Mouse (Mus musculus): ENCODE results near the gene Slc7a7. TPM values are rescaled to one million over a fixed set of nuclear protein-coding genes. Genes with fewer than 3 reads are reported as not detected.
A peak's percentile ranks its signal among the peaks of the same experiment; 100 is the strongest.

Slc7a7 gene
- polyA plus RNA-seq, 1 experiment from 2014 or later: 3.9 TPM

GRCm38 (mm10) chr14:54427696-54428095 lies 10.1 kb upstream of the Slc7a7 start:
- ATAC-seq: no peak
- H3K4me3 ChIP-seq (replicated peaks; ENCODE audit: low read length): peak overlapping the region; percentile 80
- no peak overlapping the region for H3K9ac ChIP-seq (replicated peaks; ENCODE audit: low read depth, low read length)
- H3K27ac ChIP-seq (ENCODE audit: low read length): no peak overlapping the region
- peaks cover 38% of the 10 kb centered on the region for H3K4me1 ChIP-seq (replicated peaks; ENCODE audit: control insufficient read depth, insufficient read depth, low read length)
- peak overlapping the region; percentile 79 for H3K4me2 ChIP-seq (ENCODE audit: low read length)
- H3K9me3 ChIP-seq (ENCODE audit: control insufficient read depth, low read length): no peaks in the 10 kb centered on the region
- WGBS: 87% methylated on average over 7 of the region's 7 CpGs
- no peaks in the 10 kb centered on the region for H3K36me3 ChIP-seq (ENCODE audit: control insufficient read depth, insufficient read depth)
- no peaks in the 10 kb centered on the region for H3K27me3 ChIP-seq (replicated peaks; ENCODE audit: control insufficient read depth, insufficient read depth, low read length)

DNA sequence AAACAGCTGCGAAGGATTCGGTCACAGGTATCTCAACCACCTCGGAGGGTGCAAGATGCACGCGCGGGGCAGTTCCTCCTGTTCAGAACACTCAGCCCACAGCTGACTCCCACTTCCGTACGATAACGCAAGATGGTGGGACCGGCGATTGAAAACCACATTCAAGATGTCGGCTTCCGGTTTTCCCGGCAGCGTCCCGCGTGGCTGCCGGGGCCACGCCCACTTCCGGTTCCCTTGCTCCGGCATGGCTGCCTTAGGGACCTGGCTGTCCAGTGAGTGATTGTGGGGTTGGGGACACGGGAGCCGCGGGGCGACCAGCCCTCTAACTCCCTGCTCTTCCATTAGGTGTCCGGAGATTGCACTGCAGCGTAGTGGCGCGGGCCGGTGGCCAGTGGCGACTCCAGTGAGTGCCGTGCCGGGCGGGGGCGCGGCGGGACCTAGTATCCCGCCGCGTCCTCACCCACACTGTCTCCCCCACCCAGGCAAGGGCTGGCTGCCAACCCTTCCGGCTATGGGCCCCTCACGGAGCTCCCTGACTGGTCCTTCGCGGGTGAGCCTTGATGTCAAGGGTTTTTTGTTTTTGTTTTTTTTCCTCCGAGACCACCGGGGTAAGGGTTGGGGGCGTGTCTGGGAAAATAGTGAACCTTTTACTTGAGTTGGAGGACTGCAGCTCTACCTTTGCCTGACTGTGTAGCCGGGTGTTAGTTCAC lies 9.3 kb upstream of the Slc7a7 start, which contains the start of gene Mrpl52:
Mrpl52 (plus strand) TSS at position 221 of the 710 bp plus-strand sequence.
- WGBS: under 1% methylated on average over 48 of the region's 48 CpGs
- Histone ChIP-seq H3K27me3 (replicated peaks; ENCODE audit: control insufficient read depth, insufficient read depth, low read length) (no peaks in the 10 kb centered on the region), H3K9ac (replicated peaks; ENCODE audit: low read depth, low read length) (peak within 1 kb of the TSS; percentile 87), H3K9me3 (ENCODE audit: control insufficient read depth, low read length) (no peaks in the 10 kb centered on the region), H3K4me1 (replicated peaks; ENCODE audit: control insufficient read depth, insufficient read depth, low read length) (peaks cover 34% of the 10 kb centered on the region), H3K27ac (ENCODE audit: low read length) (peak within 1 kb of the TSS; percentile 90), H3K4me3 (replicated peaks; ENCODE audit: low read length) (peak within 1 kb of the TSS; percentile 80), H3K4me2 (ENCODE audit: low read length) (peak within 1 kb of the TSS; percentile 79), H3K36me3 (ENCODE audit: control insufficient read depth, insufficient read depth) (no peaks in the 10 kb centered on the region)
- ATAC-seq: peak; percentile 79

DNA sequence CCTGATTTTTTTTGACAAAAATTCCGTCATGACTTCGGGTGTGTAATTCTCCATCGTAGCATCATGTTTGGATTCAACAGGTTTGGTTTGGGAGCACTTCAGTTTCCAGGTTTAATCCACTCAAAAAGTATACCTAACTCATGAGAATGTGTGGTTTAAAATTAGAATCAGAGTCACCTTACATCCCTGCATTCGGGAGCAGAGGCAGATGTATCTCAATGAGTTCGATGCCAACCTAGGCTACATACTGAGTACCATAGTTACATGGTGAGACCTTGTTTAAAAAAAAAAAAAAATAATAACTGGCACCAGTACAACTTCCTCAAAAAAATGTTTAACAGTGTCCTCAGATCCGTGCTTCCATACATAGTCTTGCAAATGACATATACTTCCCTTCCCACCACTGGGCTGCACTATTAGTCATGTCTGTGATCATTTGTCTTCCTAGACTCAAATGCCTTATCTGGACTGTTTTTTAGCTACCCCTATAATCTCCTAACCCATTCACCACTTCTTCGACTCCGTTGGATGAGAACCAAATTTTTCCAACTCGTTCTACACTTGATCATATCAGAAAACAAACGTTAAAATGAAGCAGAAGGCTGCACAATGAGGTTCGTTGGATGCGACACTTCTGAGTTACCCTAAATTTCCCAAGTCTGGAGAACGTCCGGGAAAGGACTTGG lies 8.6 kb upstream of the Slc7a7 start:
- WGBS: 32% methylated on average over 14 of the region's 14 CpGs
- H3K4me1 ChIP-seq (replicated peaks; ENCODE audit: control insufficient read depth, insufficient read depth, low read length): peaks cover 32% of the 10 kb centered on the region
- H3K4me3 ChIP-seq (replicated peaks; ENCODE audit: low read length): peak overlapping the region; percentile 80
- peak overlapping the region; percentile 87 for H3K9ac ChIP-seq (replicated peaks; ENCODE audit: low read depth, low read length)
- peak; percentile 47 for ATAC-seq
- H3K36me3 ChIP-seq (ENCODE audit: control insufficient read depth, insufficient read depth): no peaks in the 10 kb centered on the region
- H3K27ac ChIP-seq (ENCODE audit: low read length): peak overlapping the region; percentile 90
- H3K4me2 ChIP-seq (ENCODE audit: low read length): peak overlapping the region; percentile 63
- H3K9me3 ChIP-seq (ENCODE audit: control insufficient read depth, low read length): no peaks in the 10 kb centered on the region
- no peaks in the 10 kb centered on the region for H3K27me3 ChIP-seq (replicated peaks; ENCODE audit: control insufficient read depth, insufficient read depth, low read length)

DNA sequence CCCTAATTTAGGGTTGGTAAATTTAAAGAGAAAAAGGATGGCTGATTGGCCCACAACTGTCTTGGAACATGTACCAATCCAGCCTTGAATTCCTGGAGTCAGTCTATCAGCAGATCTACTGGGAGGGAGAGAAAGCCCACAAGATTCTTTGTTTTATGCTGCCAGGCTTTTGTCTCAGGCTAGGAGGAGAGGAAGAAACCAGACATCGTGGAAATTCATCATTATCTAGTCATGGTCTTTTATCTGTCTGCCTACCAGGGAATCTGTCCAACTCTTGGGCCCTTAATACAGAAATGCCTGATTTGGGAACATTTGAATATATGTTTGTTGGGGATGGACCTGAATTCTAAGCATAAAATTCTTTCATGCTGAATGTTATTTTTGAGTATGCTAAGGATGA lies 8.0 kb upstream of the Slc7a7 start:
- Histone ChIP-seq H3K27ac (ENCODE audit: low read length) (no peak overlapping the region; the same call in 1 of the 2 replicates), H3K27me3 (replicated peaks; ENCODE audit: control insufficient read depth, insufficient read depth, low read length) (no peaks in the 10 kb centered on the region), H3K4me3 (replicated peaks; ENCODE audit: low read length) (no peak overlapping the region), H3K4me2 (ENCODE audit: low read length) (peak overlapping the region; percentile 63), H3K36me3 (ENCODE audit: control insufficient read depth, insufficient read depth) (no peaks in the 10 kb centered on the region), H3K9ac (replicated peaks; ENCODE audit: low read depth, low read length) (no peak overlapping the region), H3K9me3 (ENCODE audit: control insufficient read depth, low read length) (no peaks in the 10 kb centered on the region), H3K4me1 (replicated peaks; ENCODE audit: control insufficient read depth, insufficient read depth, low read length) (peaks cover 26% of the 10 kb centered on the region)
- ATAC-seq: no peak
- 90% methylated on average over 1 of the region's 1 CpGs for WGBS

DNA sequence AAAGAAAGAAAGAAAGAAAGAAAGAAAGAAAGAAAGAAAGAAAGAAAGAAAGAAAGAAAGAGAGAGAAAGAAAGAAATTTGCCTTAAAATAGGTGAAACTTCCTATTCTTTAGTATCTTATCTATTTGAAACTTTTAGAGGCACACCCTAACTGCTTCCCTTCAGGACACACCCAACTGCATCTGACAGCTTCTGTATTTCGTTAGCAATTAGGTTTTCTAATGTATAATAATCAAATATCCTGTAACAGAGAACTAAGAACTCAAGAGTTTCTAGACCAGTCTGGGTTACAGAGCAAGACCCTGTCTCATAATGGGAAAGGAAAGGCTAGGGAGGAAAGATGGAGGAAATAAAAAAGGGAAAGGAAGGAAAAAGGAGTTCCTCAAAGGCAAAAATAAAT lies 7.1 kb upstream of the Slc7a7 start:
- ATAC-seq: no peak
- no peaks in the 10 kb centered on the region for H3K9me3 ChIP-seq (ENCODE audit: control insufficient read depth, low read length)
- peaks cover 18% of the 10 kb centered on the region for H3K4me1 ChIP-seq (replicated peaks; ENCODE audit: control insufficient read depth, insufficient read depth, low read length)
- 82% methylated on average over 1 of the region's 1 CpGs for WGBS
- no peak overlapping the region for H3K27ac ChIP-seq (ENCODE audit: low read length)
- H3K9ac ChIP-seq (replicated peaks; ENCODE audit: low read depth, low read length): no peak overlapping the region
- H3K36me3 ChIP-seq (ENCODE audit: control insufficient read depth, insufficient read depth): no peaks in the 10 kb centered on the region
- H3K4me2 ChIP-seq (ENCODE audit: low read length): no peak overlapping the region
- no peak overlapping the region for H3K4me3 ChIP-seq (replicated peaks; ENCODE audit: low read length)
- H3K27me3 ChIP-seq (replicated peaks; ENCODE audit: control insufficient read depth, insufficient read depth, low read length): no peaks in the 10 kb centered on the region

DNA sequence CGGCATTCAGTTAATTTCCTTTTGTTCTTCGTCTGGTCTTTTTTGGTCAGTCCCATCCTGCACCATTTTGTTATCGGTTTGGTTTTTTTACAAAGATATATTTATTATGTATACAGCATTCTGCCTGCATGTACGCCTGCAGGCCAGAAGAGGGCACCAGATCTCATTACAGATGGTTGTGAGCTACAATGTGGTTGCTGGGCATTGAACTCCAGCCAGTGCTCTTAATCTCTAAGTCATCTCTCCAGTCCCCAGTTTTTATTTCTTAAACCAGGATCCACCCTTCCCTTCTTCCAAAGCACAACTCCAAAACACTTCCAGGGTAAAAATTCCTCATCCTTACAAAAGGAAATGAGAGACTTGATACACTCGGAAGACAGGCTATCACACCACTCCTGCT lies 5.8 kb upstream of the Slc7a7 start:
- Histone ChIP-seq H3K9me3 (ENCODE audit: control insufficient read depth, low read length) (no peaks in the 10 kb centered on the region), H3K27ac (ENCODE audit: low read length) (no peak overlapping the region), H3K4me1 (replicated peaks; ENCODE audit: control insufficient read depth, insufficient read depth, low read length) (peaks cover 13% of the 10 kb centered on the region), H3K4me2 (ENCODE audit: low read length) (no peak overlapping the region), H3K4me3 (replicated peaks; ENCODE audit: low read length) (no peak overlapping the region), H3K27me3 (replicated peaks; ENCODE audit: control insufficient read depth, insufficient read depth, low read length) (no peaks in the 10 kb centered on the region), H3K9ac (replicated peaks; ENCODE audit: low read depth, low read length) (no peak overlapping the region), H3K36me3 (ENCODE audit: control insufficient read depth, insufficient read depth) (no peaks in the 10 kb centered on the region)
- no peak for ATAC-seq
- 60% methylated on average over 5 of the region's 5 CpGs for WGBS

DNA sequence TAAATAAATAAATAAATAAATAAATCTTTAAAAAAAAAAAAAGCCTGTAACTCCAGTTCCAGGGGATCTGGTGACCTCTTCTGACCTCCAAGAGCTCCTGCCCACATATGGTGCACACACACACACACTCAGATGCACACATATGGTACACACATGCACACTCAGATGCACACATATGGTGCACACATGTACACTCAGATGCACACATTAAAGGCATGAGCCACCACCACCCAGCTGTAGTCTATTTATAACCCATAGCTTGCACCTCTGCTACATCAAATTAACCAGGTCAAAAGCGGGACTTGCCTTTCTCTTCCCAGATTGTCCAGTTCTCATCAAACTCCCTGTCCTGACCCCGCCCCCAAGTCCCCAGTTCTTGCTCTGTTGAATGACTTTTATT lies 3.4 kb upstream of the Slc7a7 start:
- WGBS: 92% methylated on average over 2 of the region's 2 CpGs
- no peak for ATAC-seq
- Histone ChIP-seq H3K4me2 (ENCODE audit: low read length) (no peak overlapping the region), H3K9ac (replicated peaks; ENCODE audit: low read depth, low read length) (no peak overlapping the region), H3K4me3 (replicated peaks; ENCODE audit: low read length) (no peak overlapping the region), H3K27me3 (replicated peaks; ENCODE audit: control insufficient read depth, insufficient read depth, low read length) (0 out of 2 replicates have a peak, but pooled peaks cover 5% of the 10 kb centered on the region), H3K9me3 (ENCODE audit: control insufficient read depth, low read length) (no peaks in the 10 kb centered on the region), H3K4me1 (replicated peaks; ENCODE audit: control insufficient read depth, insufficient read depth, low read length) (peaks cover 4% of the 10 kb centered on the region), H3K36me3 (ENCODE audit: control insufficient read depth, insufficient read depth) (no peaks in the 10 kb centered on the region), H3K27ac (ENCODE audit: low read length) (no peak overlapping the region)

DNA sequence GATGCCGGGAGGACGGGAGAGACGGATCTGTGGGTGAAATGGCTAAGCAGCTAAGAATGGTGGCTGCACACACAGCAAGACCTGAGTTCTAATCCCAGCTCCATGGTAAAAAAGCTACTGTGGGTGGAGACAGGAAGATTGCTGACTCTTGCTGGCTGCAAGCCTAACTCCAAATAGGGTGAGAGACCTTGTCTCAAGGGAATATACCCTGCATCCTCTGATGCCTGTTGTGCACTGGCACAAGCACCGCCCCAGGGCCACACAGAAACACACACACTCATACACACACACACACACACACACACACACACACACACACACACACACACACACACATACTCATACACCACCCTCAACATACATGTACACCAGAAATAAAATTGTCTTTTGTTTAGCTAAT lies 750 bp downstream of the Slc7a7 start:
- no peaks in the 10 kb centered on the region for H3K9me3 ChIP-seq (ENCODE audit: control insufficient read depth, low read length)
- H3K9ac ChIP-seq (replicated peaks; ENCODE audit: low read depth, low read length): no peak overlapping the region
- ATAC-seq: no peak
- H3K27me3 ChIP-seq (replicated peaks; ENCODE audit: control insufficient read depth, insufficient read depth, low read length): 0 out of 2 replicates have a peak, but pooled peaks cover 5% of the 10 kb centered on the region
- WGBS: 57% methylated on average over 4 of the region's 4 CpGs
- no peaks in the 10 kb centered on the region for H3K36me3 ChIP-seq (ENCODE audit: control insufficient read depth, insufficient read depth)
- no peak overlapping the region for H3K4me3 ChIP-seq (replicated peaks; ENCODE audit: low read length)
- H3K4me2 ChIP-seq (ENCODE audit: low read length): no peak overlapping the region
- H3K4me1 ChIP-seq (replicated peaks; ENCODE audit: control insufficient read depth, insufficient read depth, low read length): no peaks in the 10 kb centered on the region; the same call in 1 of the 2 replicates
- H3K27ac ChIP-seq (ENCODE audit: low read length): no peak overlapping the region

DNA sequence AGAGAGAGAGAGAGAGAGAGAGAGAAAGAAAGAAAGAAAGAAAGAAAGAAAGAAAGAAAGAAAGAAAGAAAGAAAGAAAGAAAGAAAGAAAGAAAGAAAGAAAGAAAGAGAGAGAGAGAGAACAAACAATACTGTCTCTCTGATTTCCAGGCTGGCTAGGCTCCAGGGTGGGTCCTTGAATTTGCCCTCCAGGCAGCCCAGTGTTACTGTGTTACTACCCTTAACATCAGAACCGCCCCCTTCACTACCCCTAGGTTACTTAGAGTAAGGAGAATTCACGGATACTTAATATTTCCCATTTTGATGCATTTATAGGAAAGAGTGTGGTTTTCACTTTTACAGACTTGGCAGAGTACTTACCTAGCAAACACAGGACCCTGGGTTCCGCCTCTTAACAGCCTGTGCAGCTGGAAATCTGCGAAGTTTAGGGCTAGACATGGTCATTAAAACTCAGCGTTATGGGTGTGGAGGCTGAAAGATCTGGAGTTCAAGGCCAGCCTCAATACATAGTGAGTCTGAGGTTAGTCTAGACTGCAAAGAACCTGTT lies 1.3 kb downstream of the Slc7a7 start:
- 36% methylated on average over 5 of the region's 5 CpGs for WGBS
- H3K27me3 ChIP-seq (replicated peaks; ENCODE audit: control insufficient read depth, insufficient read depth, low read length): 0 out of 2 replicates have a peak, but pooled peaks cover 5% of the 10 kb centered on the region
- no peak for ATAC-seq
- H3K9me3 ChIP-seq (ENCODE audit: control insufficient read depth, low read length): no peaks in the 10 kb centered on the region
- H3K4me2 ChIP-seq (ENCODE audit: low read length): no peak overlapping the region
- no peaks in the 10 kb centered on the region; the same call in 1 of the 2 replicates for H3K4me1 ChIP-seq (replicated peaks; ENCODE audit: control insufficient read depth, insufficient read depth, low read length)
- H3K27ac ChIP-seq (ENCODE audit: low read length): no peak overlapping the region
- no peaks in the 10 kb centered on the region for H3K36me3 ChIP-seq (ENCODE audit: control insufficient read depth, insufficient read depth)
- no peak overlapping the region for H3K9ac ChIP-seq (replicated peaks; ENCODE audit: low read depth, low read length)
- no peak overlapping the region for H3K4me3 ChIP-seq (replicated peaks; ENCODE audit: low read length)

Measured in forebrain, embryonic 16.5 days (tissue).